Mouse (Mus musculus): Measurements from ENCODE around the gene Pigh.

DNA sequence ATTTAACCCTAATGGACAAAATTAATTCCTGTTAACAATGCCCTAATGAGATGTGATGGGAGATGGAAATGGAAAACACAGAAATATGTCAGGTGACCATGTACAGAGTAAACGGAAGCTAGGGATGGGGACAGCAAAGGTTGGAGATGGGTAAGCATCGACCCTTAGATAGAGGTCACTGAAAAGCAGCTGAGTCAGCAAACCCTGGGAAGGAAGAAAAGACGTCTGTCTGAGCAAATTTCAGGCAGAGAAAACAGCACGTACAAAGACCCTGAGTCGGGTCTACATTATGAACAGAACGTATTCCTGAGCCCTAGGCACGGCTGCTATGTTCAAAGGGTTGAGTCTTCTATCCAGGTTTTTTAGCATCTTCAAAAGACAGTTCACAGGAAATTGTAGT, 47.5 kb upstream of the Pigh start:
- no peak for TF ChIP-seq CTCF (IDR thresholded peaks at IDR 0.05; ENCODE audit: control insufficient read depth, insufficient read depth, low read length)
- TF ChIP-seq POLR2A (IDR thresholded peaks at IDR 0.05; ENCODE audit: borderline replicate concordance, control insufficient read depth, low read depth, low read length) = no peak
